Mouse (Mus musculus): ENCODE measurements around the gene Olfr263.

DNA sequence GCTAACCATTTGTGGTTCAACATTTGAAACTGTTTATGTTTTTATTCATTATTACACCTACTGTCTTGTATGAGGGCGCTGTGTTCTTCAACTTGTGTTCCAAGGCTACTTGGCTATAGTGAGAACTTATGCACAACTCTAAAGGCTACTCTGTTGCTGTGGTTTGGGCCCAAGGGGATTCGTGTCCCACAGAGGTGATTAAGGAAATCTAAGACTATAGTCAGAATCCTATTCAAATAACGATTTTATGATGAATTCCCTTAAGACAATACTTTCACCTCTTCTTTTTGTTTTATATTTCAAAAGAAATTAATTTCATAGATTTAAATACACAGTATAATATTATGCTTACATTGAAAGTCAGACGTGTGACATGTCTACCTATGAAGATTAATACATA, 16.3 kb downstream of the Olfr263 start, which contains the start of gene Olfr1368:
- TF ChIP-seq CTCF (IDR thresholded peaks at IDR 0.05; ENCODE audit: extremely low read depth, insufficient read depth, insufficient read length, insufficient replicate concordance) (no peak), POLR2A (IDR thresholded peaks at IDR 0.05; ENCODE audit: low read depth, low read length) (no peak)
